Mouse (Mus musculus) small intestine, adult 10 weeks (tissue): Measurements from ENCODE around the gene Exosc10. TPM values are rescaled to one million over a fixed set of nuclear protein-coding genes. Genes with fewer than 3 reads are reported as not detected.

ENCODE experiments used
- polyA plus RNA-seq: library from polyadenylated mRNA; stranded (reverse); fragments of 350-450 nt; fragmentation: Illumina TruSeq; extraction: RNeasy Lipid Tissue Mini Kit (QIAGEN cat#74804); gene quantifications from one replicate; pipeline ENCODE4 v1.2.3, GENCODE M21; 2014; ENCODE audit warnings: low replicate concordance

The Exosc10 gene
- 2.7 TPM for polyA plus RNA-seq

GRCm38 (mm10) chr4:148558297-148559000, at the start of gene Exosc10:
Exosc10 (plus strand) TSS chr4:148558429.

GRCm38 (mm10) chr4:148591171-148591630, 33.0 kb downstream of the Exosc10 start, which contains the start of gene Srm:
Srm (plus strand) TSS chr4:148591503.

GRCm38 (mm10) chr4:148602357-148603120, 44.3 kb downstream of the Exosc10 start, which contains the start of gene Masp2:
Masp2 (plus strand) TSS chr4:148602554.

GRCm38 (mm10) chr4:148626623-148627185, 68.5 kb downstream of the Exosc10 start, which contains the start of gene Tardbp:
Tardbp (minus strand) TSS chr4:148627019.

Other genes with a start within 250 kb of the Exosc10 start
- 2.0 TPM for gene Ubiad1, start 113.7 kb upstream of the Exosc10 start, polyA plus RNA-seq
- gene Mtor, start 109.8 kb upstream of the Exosc10 start, polyA plus RNA-seq, result 3.1 TPM
- gene Angptl7, start 58.0 kb upstream of the Exosc10 start, polyA plus RNA-seq, result not detected
- not detected for gene Srm, start 33.1 kb downstream of the Exosc10 start, polyA plus RNA-seq
- not detected for gene Masp2, start 44.1 kb downstream of the Exosc10 start, polyA plus RNA-seq
- 835 TPM for gene Tardbp, start 68.6 kb downstream of the Exosc10 start, polyA plus RNA-seq
- gene Gm572, start 84.9 kb downstream of the Exosc10 start, polyA plus RNA-seq, result not detected
- gene Casz1, start 246.0 kb downstream of the Exosc10 start, polyA plus RNA-seq, result 12.6 TPM